Mouse (Mus musculus) activated CD4-positive, CD25-positive, alpha-beta regulatory T cell, adult 4 months (primary cell): ENCODE measurements around the gene Zfp966. TPM values are rescaled to one million over a fixed set of nuclear protein-coding genes. Genes with fewer than 3 reads are reported as not detected.
"Not testable (repeated sequence)": the region's sequence is repeated elsewhere in the genome, so short reads cannot be mapped to it uniquely, and the experiment has no call there.

Experiments
- ATAC-seq: one replicate; pipeline ENCODE4 v1.8.0; 2017
- polyA plus RNA-seq, 2 experiments: library from polyadenylated mRNA; unstranded; fragments of 100-300 nt; shearing (Covaris generic); gene quantifications; one replicate each; pipeline ENCODE4 v1.2.1; 2017

The Zfp966 gene
- 1 to 10 TPM; 3.3 to 4.1 TPM for polyA plus RNA-seq

GRCm38 (mm10) chr2:175931000-175931399, at the start of gene Zfp966:
TSS of gene Zfp966 (minus strand) at chr2:175931100.
- ATAC-seq, result not testable (repeated sequence)

DNA sequence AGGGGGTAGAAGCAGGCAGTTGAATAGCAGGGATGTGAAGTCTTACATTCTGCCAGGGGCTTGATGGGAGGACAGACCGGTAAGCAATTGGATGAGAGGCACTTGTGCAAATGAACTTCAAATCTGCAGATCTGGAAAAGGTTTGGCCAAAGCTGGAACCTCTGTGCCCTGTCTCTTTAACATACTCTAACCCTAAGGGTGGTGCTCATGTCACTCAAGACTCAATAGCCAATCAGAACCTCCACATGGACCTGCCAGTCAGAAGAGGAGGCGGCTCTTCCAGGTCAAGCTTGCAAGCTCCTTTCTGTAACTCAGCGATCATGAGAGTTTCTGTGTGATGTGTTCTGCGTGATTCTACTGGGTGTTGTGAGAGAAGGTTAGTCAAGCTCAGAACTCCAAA, 34.1 kb upstream of the Zfp966 start, which contains the start of gene Gm2026:
Gene Gm2026 (plus strand): TSS at position 301 of the 400 bp plus-strand sequence.
- not testable (repeated sequence) for ATAC-seq

GRCm38 (mm10) chr2:175869024-175869423, 61.9 kb downstream of the Zfp966 start, which contains the start of gene Gm6710:
TSS of gene Gm6710 (plus strand) at chr2:175869219.
- not testable (repeated sequence) for ATAC-seq

Other genes starting within 250 kb of the Zfp966 start
- gene Zfp969, start 227.5 kb downstream of the Zfp966 start, polyA plus RNA-seq, result 10 to 100 TPM in 1 of 2 experiments, not detected in 1; 22.3 TPM
- 1 to 10 TPM in 1 of 2 experiments, not detected in 1; 8.7 TPM for gene Gm2007, start 189.6 kb downstream of the Zfp966 start, polyA plus RNA-seq
- 1 to 10 TPM; 1.4 to 3.6 TPM for gene Gm14288, start 130.0 kb downstream of the Zfp966 start, polyA plus RNA-seq
- 10 to 100 TPM in 1 of 2 experiments, 1 to 10 TPM in 1; 8.1 to 15.4 TPM for gene Gm6710, start 61.9 kb downstream of the Zfp966 start, polyA plus RNA-seq
- gene Gm2026, start 34.2 kb upstream of the Zfp966 start, polyA plus RNA-seq, result 1 to 10 TPM; 5.6 to 6.0 TPM
- under 1 TPM; 0.28 to 0.41 TPM for gene Gm2004, start 218.7 kb upstream of the Zfp966 start, polyA plus RNA-seq